Mouse (Mus musculus): ENCODE measurements around the gene Prss28.

The Prss28 gene

GRCm38 (mm10) chr17:25341490-25341889, 33.0 kb downstream of the Prss28 start:
- no peak for DNase-seq (ENCODE audit: low spot score in 2 of 2)

GRCm38 (mm10) chr17:25345462-25345861, 37.0 kb downstream of the Prss28 start, which contains the start of gene Tpsab1:
Gene Tpsab1 (minus strand): TSS chr17:25345562.
- DNase-seq (ENCODE audit: low spot score in 2 of 2), result no peak

- no peak for DNase-seq (ENCODE audit: low spot score in 2 of 2)
Observed at GRCm38 (mm10) chr17:25361291-25361690, 52.8 kb downstream of the Prss28 start.

All from right cerebral cortex, postnatal 10 days (tissue).